9 mouse cellular contexts compared by ENCODE assay signal in genomic region chr2:168268033-168268432, GRCm38 (mm10). TPM values are rescaled to one million over a fixed set of nuclear protein-coding genes. Genes with fewer than 3 reads are reported as not detected.
A peak's percentile ranks its signal among the peaks of the same experiment; 100 is the strongest.
DNase-seq lines count a peak whose midpoint lies in the region; ATAC-seq and TF ChIP-seq lines count a peak whose summit lies in the region.
"Had no signal": no experiment of that assay in that cellular context is flagged by ENCODE, and none has a peak within 500 bp of the region (broad histone marks: within the 10 kb centered on the region; RNA-seq: fewer than 3 reads in every experiment).

No protein-coding gene starts in this region.

- peak overlapping the region; percentile 25 for H3K4me3 ChIP-seq in heart, embryonic 10.5 days
- H3K4me3 ChIP-seq in heart, embryonic 15.5 days, result no peak overlapping the region
- H3K4me3 ChIP-seq in liver, embryonic 14.5 days (ENCODE audit: insufficient read depth in 1 of 2, low read depth in 2 of 2, low read length in 2 of 2), result no peak overlapping the region
- H3K4me3 ChIP-seq: hindbrain, embryonic 15.5 days had no signal

- peaks cover 93% of the 10 kb centered on the region for H3K27me3 ChIP-seq in heart, embryonic 10.5 days (ENCODE audit: insufficient read depth, poor library complexity, severe bottlenecking)
- H3K27me3 ChIP-seq in heart, embryonic 15.5 days, result peaks cover 79% of the 10 kb centered on the region
- H3K27me3 ChIP-seq in liver, embryonic 14.5 days (ENCODE audit: control insufficient read depth, insufficient read depth, low read length), result no peaks in the 10 kb centered on the region; the same call in 1 of the 2 replicates
- H3K27me3 ChIP-seq: hindbrain, embryonic 15.5 days had no signal

- no peak overlapping the region for H3K27ac ChIP-seq in heart, embryonic 10.5 days
- H3K27ac ChIP-seq in heart, embryonic 15.5 days, result no peak overlapping the region
- no peak overlapping the region for H3K27ac ChIP-seq in liver, embryonic 14.5 days
- H3K27ac ChIP-seq: hindbrain, embryonic 15.5 days had no signal

- peak; percentile 60 for TF ChIP-seq CTCF in liver, embryonic 14.5 days (IDR thresholded peaks at IDR 0.05; ENCODE audit: low read depth)

- 24% methylated on average over 7 of the region's 7 CpGs for WGBS in heart, embryonic 10.5 days
- WGBS in heart, embryonic 15.5 days, result 18% methylated on average over 7 of the region's 7 CpGs
- WGBS in liver, embryonic 14.5 days (ENCODE audit: insufficient replicate concordance), result 18% methylated on average over 7 of the region's 7 CpGs

- no peak overlapping the region for H3K9ac ChIP-seq in heart, embryonic 15.5 days
- no peak overlapping the region for H3K9ac ChIP-seq in liver, embryonic 14.5 days (replicated peaks)
- H3K9ac ChIP-seq: hindbrain, embryonic 15.5 days had no signal

- intact Hi-C loops in heart, postnatal 25 days (cut with DNase I), result loop anchor here (5.0 kb wide), 1 partner anchor 164 kb away; no protein-coding TSS in a partner anchor
- intact Hi-C loops in gastrocnemius, postnatal 14 days (cut with DNase I; ENCODE audit: low total_unique reads), result no loop called here

- H3K4me2 ChIP-seq in heart, embryonic 15.5 days, result 0 out of 2 replicates have a peak overlapping the region, but pooled peaks have one; percentile 30
- no peak overlapping the region for H3K4me2 ChIP-seq in liver, embryonic 14.5 days (ENCODE audit: low read depth)
- H3K4me2 ChIP-seq: hindbrain, embryonic 15.5 days had no signal

- no peak for TF ChIP-seq EP300 in liver, embryonic 14.5 days (IDR thresholded peaks at IDR 0.05; ENCODE audit: low read depth)

- H3K4me1 ChIP-seq in heart, embryonic 10.5 days, result peaks cover 6% of the 10 kb centered on the region
- no peaks in the 10 kb centered on the region; the same call in 1 of the 2 replicates for H3K4me1 ChIP-seq in heart, embryonic 15.5 days (replicated peaks)
- H3K4me1 ChIP-seq in liver, embryonic 14.5 days (replicated peaks; ENCODE audit: control insufficient read depth in 2 of 2, insufficient read depth in 2 of 2, low read length in 1 of 2), result no peaks in the 10 kb centered on the region
- H3K4me1 ChIP-seq: hindbrain, embryonic 15.5 days had no signal

- no peak for ATAC-seq in heart, embryonic 15.5 days (replicated peaks; ENCODE audit: insufficient number of reproducible peaks, insufficient read depth, low FRiP score, low read depth)
- no peak for ATAC-seq in liver, embryonic 14.5 days (ENCODE audit: insufficient read depth)

- H3K9me3 ChIP-seq in heart, embryonic 10.5 days, result no peaks in the 10 kb centered on the region
- no peaks in the 10 kb centered on the region for H3K9me3 ChIP-seq in heart, embryonic 15.5 days (replicated peaks)
- no peaks in the 10 kb centered on the region for H3K9me3 ChIP-seq in liver, embryonic 14.5 days (ENCODE audit: control insufficient read depth, low read length)
- H3K9me3 ChIP-seq: hindbrain, embryonic 15.5 days had no signal

- H3K36me3 ChIP-seq in heart, embryonic 10.5 days, result 0 out of 2 replicates have a peak, but pooled peaks cover 5% of the 10 kb centered on the region
- no peaks in the 10 kb centered on the region for H3K36me3 ChIP-seq in heart, embryonic 15.5 days
- no peaks in the 10 kb centered on the region for H3K36me3 ChIP-seq in liver, embryonic 14.5 days (replicated peaks; ENCODE audit: control insufficient read depth, insufficient read depth, low read depth)
- H3K36me3 ChIP-seq: hindbrain, embryonic 15.5 days had no signal

- DNase-seq in heart, embryonic 10.5 days (ENCODE audit: low spot score), result no peak
- no peak for DNase-seq in heart, postnatal 25 days (ENCODE audit: low spot score)
- peak; percentile 83 for DNase-seq in R1 (ENCODE audit: low read depth, low spot score)
- no peak for DNase-seq in liver, embryonic 14.5 days (ENCODE audit: low read depth in 3 of 3, low spot score in 3 of 3)
- DNase-seq in thymus, postnatal 0 days (ENCODE audit: low spot score), result peak; percentile 26
- no peak for DNase-seq in gastrocnemius, postnatal 14 days
- DNase-seq in spleen, adult 18-20 months, result no peak

RNA-seq across cellular contexts. Expression of gene Kcng1, which starts 13.5 kb away (rescaled TPM):
- polyA plus RNA-seq in heart, embryonic 10.5 days (2016; fragmentation: Nextera tagmentation; extraction: Ambion mirVana), result 2.6 and 4.2 TPM in 2 replicates
- total RNA-seq in heart, postnatal 25 days (2021), result not detected
- polyA plus RNA-seq in heart, embryonic 15.5 days (2015; fragmentation: Nextera tagmentation; extraction: Ambion mirVana), result 0.18 and 0.48 TPM in 2 replicates
- polyA plus RNA-seq in liver, embryonic 14.5 days (2012; rRNA removed), result 0.02 and 0.05 TPM in 2 replicates
- 0.09 and 0.10 TPM in 2 replicates for polyA plus RNA-seq in liver, embryonic 14.5 days (2014; fragmentation: Nextera tagmentation; extraction: Ambion mirVana)
- polyA plus RNA-seq in thymus, postnatal 0 days (2015; fragmentation: Nextera tagmentation; extraction: Ambion mirVana), result not detected in 2 replicates
- total RNA-seq in gastrocnemius, postnatal 14 days (2021), result under 1 TPM; 0.53 to 0.57 TPM

RNA-seq across cellular contexts. Expression of gene Mocs3, which starts 37.6 kb away (rescaled TPM):
- 5.3 and 7.3 TPM in 2 replicates for polyA plus RNA-seq in heart, embryonic 10.5 days (2016; fragmentation: Nextera tagmentation; extraction: Ambion mirVana)
- total RNA-seq in heart, postnatal 25 days (2021), result 1 to 10 TPM; 6.2 to 7.1 TPM
- polyA plus RNA-seq in heart, embryonic 15.5 days (2015; fragmentation: Nextera tagmentation; extraction: Ambion mirVana), result 4.2 and 5.7 TPM in 2 replicates
- polyA plus RNA-seq in liver, embryonic 14.5 days (2012; rRNA removed), result 4.5 and 4.9 TPM in 2 replicates
- polyA plus RNA-seq in liver, embryonic 14.5 days (2014; fragmentation: Nextera tagmentation; extraction: Ambion mirVana), result 3.6 and 3.8 TPM in 2 replicates
- polyA plus RNA-seq in thymus, postnatal 0 days (2015; fragmentation: Nextera tagmentation; extraction: Ambion mirVana), result 9.3 and 11.4 TPM in 2 replicates
- total RNA-seq in gastrocnemius, postnatal 14 days (2021), result 1 to 10 TPM; 4.0 to 4.7 TPM

RNA-seq across cellular contexts. Expression of gene Dpm1, which starts 37.6 kb away (rescaled TPM):
- polyA plus RNA-seq in heart, embryonic 10.5 days (2016; fragmentation: Nextera tagmentation; extraction: Ambion mirVana), result 79.5 and 84.1 TPM in 2 replicates
- total RNA-seq in heart, postnatal 25 days (2021), result 10 to 100 TPM; 61.8 to 70.6 TPM
- 69.3 and 96.2 TPM in 2 replicates for polyA plus RNA-seq in heart, embryonic 15.5 days (2015; fragmentation: Nextera tagmentation; extraction: Ambion mirVana)
- polyA plus RNA-seq in liver, embryonic 14.5 days (2012; rRNA removed), result 4.2 and 23.2 TPM in 2 replicates
- 77.8 and 79.2 TPM in 2 replicates for polyA plus RNA-seq in liver, embryonic 14.5 days (2014; fragmentation: Nextera tagmentation; extraction: Ambion mirVana)
- polyA plus RNA-seq in thymus, postnatal 0 days (2015; fragmentation: Nextera tagmentation; extraction: Ambion mirVana), result 143 and 144 TPM in 2 replicates
- total RNA-seq in gastrocnemius, postnatal 14 days (2021), result 10 to 100 TPM; 51.4 to 52.3 TPM

RNA-seq across cellular contexts. Expression of gene Gm20716, which starts 37.9 kb away (rescaled TPM):
- polyA plus RNA-seq in heart, embryonic 10.5 days (2016; fragmentation: Nextera tagmentation; extraction: Ambion mirVana), result 12.5 and 16.6 TPM in 2 replicates
- 10 to 100 TPM; 12.6 to 13.6 TPM for total RNA-seq in heart, postnatal 25 days (2021)
- polyA plus RNA-seq in heart, embryonic 15.5 days (2015; fragmentation: Nextera tagmentation; extraction: Ambion mirVana), result 10.9 and 14.2 TPM in 2 replicates
- polyA plus RNA-seq in liver, embryonic 14.5 days (2012; rRNA removed), result 4.9 and 8.5 TPM in 2 replicates
- 4.4 and 4.7 TPM in 2 replicates for polyA plus RNA-seq in liver, embryonic 14.5 days (2014; fragmentation: Nextera tagmentation; extraction: Ambion mirVana)
- 10.4 and 15.3 TPM in 2 replicates for polyA plus RNA-seq in thymus, postnatal 0 days (2015; fragmentation: Nextera tagmentation; extraction: Ambion mirVana)
- total RNA-seq in gastrocnemius, postnatal 14 days (2021), result 10 to 100 TPM; 10.2 to 13.0 TPM

Comparison
In these comparisons a context has a peak if more than half of its experiments do, and no peak if none do; other contexts are left out.
1. DNase-seq: peak in R1 (single experiment) and thymus, postnatal 0 days (single experiment); none in heart, embryonic 10.5 days (single experiment), heart, postnatal 25 days (single experiment), liver, embryonic 14.5 days (0 of 3), gastrocnemius, postnatal 14 days (single experiment) and spleen, adult 18-20 months (0 of 2).